Comparison of ENCODE assay signal across 18 mouse cellular contexts in genomic region chr10:67301046-67301445, GRCm38 (mm10). TPM values are rescaled to one million over a fixed set of nuclear protein-coding genes. Genes with fewer than 3 reads are reported as not detected.
DNase-seq lines count a peak whose midpoint lies in the region; ATAC-seq lines count a peak whose summit lies in the region.
"Had no signal": no experiment of that assay in that cellular context is flagged by ENCODE, and none has a peak within 500 bp of the region (broad histone marks: within the 10 kb centered on the region; RNA-seq: fewer than 3 reads in every experiment).

No protein-coding gene starts in this region.

- peak; percentile 39 for DNase-seq in midbrain, embryonic 11.5 days (ENCODE audit: low spot score, missing footprints)
- DNase-seq in midbrain, embryonic 10.5 days (ENCODE audit: low spot score), result no peak
- no peak for DNase-seq in liver, embryonic 13.5 days
- DNase-seq in B cell, adult 2 months, result no peak
- no peak for DNase-seq in left cerebral cortex, adult 8-10 months (ENCODE audit: low spot score in 2 of 2)
- DNase-seq in spleen, postnatal 14 days (ENCODE audit: low spot score in 2 of 2), result no peak
- DNase-seq: adrenal gland, postnatal 14 days; cerebellum, adult 11-12 months; cerebellum, adult 9-10 months; cerebellum, postnatal 36 days; forebrain, postnatal 0 days; gastrocnemius, postnatal 25 days had no signal

- 95% methylated on average over 6 of the region's 6 CpGs for WGBS in midbrain, embryonic 11.5 days
- 96% methylated on average over 6 of the region's 6 CpGs for WGBS in midbrain, embryonic 10.5 days
- WGBS in liver, embryonic 13.5 days (ENCODE audit: insufficient replicate concordance), result 32% methylated on average over 6 of the region's 6 CpGs

- H3K4me2 ChIP-seq in midbrain, embryonic 11.5 days, result no peak overlapping the region
- H3K4me2 ChIP-seq in liver, embryonic 13.5 days, result no peak overlapping the region
- H3K4me2 ChIP-seq: forebrain, embryonic 13.5 days; heart, embryonic 12.5 days; hindbrain, embryonic 14.5 days had no signal

- no peak overlapping the region for H3K27ac ChIP-seq in midbrain, embryonic 11.5 days (ENCODE audit: low read depth, low read length)
- no peak overlapping the region for H3K27ac ChIP-seq in midbrain, embryonic 10.5 days (replicated peaks)
- H3K27ac ChIP-seq in liver, embryonic 13.5 days, result no peak overlapping the region
- H3K27ac ChIP-seq: embryonic facial prominence, embryonic 10.5 days; forebrain, embryonic 13.5 days; hindbrain, embryonic 10.5 days; hindbrain, embryonic 14.5 days had no signal

- no peak overlapping the region for H3K9ac ChIP-seq in midbrain, embryonic 11.5 days (ENCODE audit: low read length)
- no peak overlapping the region for H3K9ac ChIP-seq in liver, embryonic 13.5 days
- H3K9ac ChIP-seq: forebrain, embryonic 13.5 days; forebrain, postnatal 0 days; heart, embryonic 12.5 days; hindbrain, embryonic 14.5 days had no signal

- H3K36me3 ChIP-seq in midbrain, embryonic 11.5 days (ENCODE audit: control insufficient read depth, insufficient read depth, low read length), result no peaks in the 10 kb centered on the region
- no peaks in the 10 kb centered on the region for H3K36me3 ChIP-seq in midbrain, embryonic 10.5 days
- no peaks in the 10 kb centered on the region for H3K36me3 ChIP-seq in liver, embryonic 13.5 days
- H3K36me3 ChIP-seq: embryonic facial prominence, embryonic 10.5 days; heart, embryonic 12.5 days; hindbrain, embryonic 10.5 days had no signal

- no peak for ATAC-seq in midbrain, embryonic 11.5 days (ENCODE audit: low FRiP score)
- peak; percentile 29; the same call in 1 of the 2 replicates for ATAC-seq in liver, embryonic 13.5 days (ENCODE audit: low read depth)
- peak; percentile 37 for ATAC-seq in megakaryocyte progenitor cell, adult 5-6 weeks (replicated peaks; ENCODE audit: poor library complexity)
- ATAC-seq: forebrain, embryonic 13.5 days; forebrain, postnatal 0 days had no signal

- H3K27me3 ChIP-seq in midbrain, embryonic 11.5 days (ENCODE audit: control insufficient read depth, insufficient read depth, low read length), result no peaks in the 10 kb centered on the region
- no peaks in the 10 kb centered on the region for H3K27me3 ChIP-seq in midbrain, embryonic 10.5 days (ENCODE audit: low read depth, poor library complexity, severe bottlenecking)
- no peaks in the 10 kb centered on the region for H3K27me3 ChIP-seq in liver, embryonic 13.5 days
- H3K27me3 ChIP-seq: forebrain, embryonic 13.5 days; heart, embryonic 12.5 days had no signal

- H3K4me3 ChIP-seq in midbrain, embryonic 11.5 days (ENCODE audit: low read depth, low read length), result no peak overlapping the region
- H3K4me3 ChIP-seq in midbrain, embryonic 10.5 days, result no peak overlapping the region
- no peak overlapping the region for H3K4me3 ChIP-seq in liver, embryonic 13.5 days (replicated peaks)
- H3K4me3 ChIP-seq: embryonic facial prominence, embryonic 10.5 days; forebrain, embryonic 13.5 days; heart, embryonic 12.5 days; hindbrain, embryonic 10.5 days had no signal

- H3K9me3 ChIP-seq in midbrain, embryonic 11.5 days (ENCODE audit: control insufficient read depth, low read length), result no peaks in the 10 kb centered on the region
- H3K9me3 ChIP-seq in midbrain, embryonic 10.5 days (replicated peaks), result no peaks in the 10 kb centered on the region
- H3K9me3 ChIP-seq in liver, embryonic 13.5 days (replicated peaks), result no peaks in the 10 kb centered on the region
- H3K9me3 ChIP-seq: embryonic facial prominence, embryonic 10.5 days; forebrain, embryonic 13.5 days had no signal

- H3K4me1 ChIP-seq in midbrain, embryonic 11.5 days (ENCODE audit: control insufficient read depth, insufficient read depth, low read length), result no peaks in the 10 kb centered on the region
- H3K4me1 ChIP-seq in midbrain, embryonic 10.5 days, result no peaks in the 10 kb centered on the region
- peaks cover 40% of the 10 kb centered on the region for H3K4me1 ChIP-seq in liver, embryonic 13.5 days (replicated peaks)
- H3K4me1 ChIP-seq: embryonic facial prominence, embryonic 10.5 days; forebrain, embryonic 13.5 days; heart, embryonic 12.5 days; hindbrain, embryonic 10.5 days had no signal

RNA-seq across cellular contexts. Expression of gene Nrbf2, which starts 15.9 kb away (rescaled TPM):
- 43.6 and 51.1 TPM in 2 replicates for polyA plus RNA-seq in midbrain, embryonic 11.5 days (2014; fragmentation: Nextera tagmentation; extraction: Ambion mirVana)
- 38.7 and 40.5 TPM in 2 replicates for polyA plus RNA-seq in midbrain, embryonic 10.5 days (2016; fragmentation: Nextera tagmentation; extraction: Ambion mirVana)
- 19.2 and 23.0 TPM in 2 replicates for polyA plus RNA-seq in liver, embryonic 13.5 days (2015; fragmentation: Nextera tagmentation; extraction: Ambion mirVana)
- 32.2 and 33.6 TPM in 2 replicates for total RNA-seq in megakaryocyte progenitor cell, adult 5-6 weeks (2015)
- total RNA-seq in megakaryocyte progenitor cell, adult 5-6 weeks (2017), result 13.2 and 21.9 TPM in 2 replicates
- 10 to 100 TPM; 14.2 to 17.4 (median 15.9) TPM for total RNA-seq in left cerebral cortex, adult 8-10 months (2022)
